Mouse (Mus musculus): ENCODE measurements around the gene Ncf4.

DNA sequence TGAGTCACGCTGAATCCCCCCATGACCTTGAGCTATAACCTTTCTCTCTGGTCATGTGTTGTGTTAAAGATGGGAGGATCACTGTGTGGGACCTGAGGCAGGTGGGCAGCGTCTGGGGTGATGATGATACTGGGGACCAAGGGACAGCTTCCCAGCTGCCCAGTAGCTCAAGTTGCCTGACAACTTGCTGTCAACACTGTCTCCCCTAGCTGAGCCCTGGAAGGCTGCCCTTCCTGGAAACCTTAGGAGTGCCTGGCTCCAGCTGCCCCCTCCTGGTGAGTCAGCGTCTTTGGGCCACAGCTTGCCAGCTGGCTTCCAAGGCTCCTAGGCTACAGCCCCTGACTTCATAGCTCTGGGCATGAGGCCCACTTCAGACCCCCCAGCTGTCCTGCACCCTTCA is 39.4 kb upstream of the Ncf4 start:
- TF ChIP-seq GATA1 (IDR thresholded peaks at IDR 0.05; ENCODE audit: borderline replicate concordance, low read length) (no peak), FLI1 (IDR thresholded peaks at IDR 0.05; ENCODE audit: low read length) (no peak)

All from megakaryocyte, embryonic 14.5 days (primary cell).